In genomic region chr14:121785394-121785793, GRCm38 (mm10) we compare ENCODE assay signal across 31 mouse cellular contexts.
"Had no signal": no experiment of that assay in that cellular context is flagged by ENCODE, and none has a peak within 500 bp of the region (broad histone marks: within the 10 kb centered on the region; RNA-seq: fewer than 3 reads in every experiment).

No protein-coding gene starts in this region.

- H3K36me3 ChIP-seq: limb, embryonic 10.5 days; limb, embryonic 12.5 days; limb, embryonic 13.5 days; limb, embryonic 15.5 days; liver, embryonic 12.5 days; liver, embryonic 13.5 days; liver, embryonic 15.5 days; lung, embryonic 15.5 days; midbrain, embryonic 10.5 days; midbrain, embryonic 12.5 days; midbrain, embryonic 13.5 days; midbrain, embryonic 15.5 days had no signal

- H3K9ac ChIP-seq: limb, embryonic 12.5 days; limb, embryonic 13.5 days; limb, embryonic 15.5 days; liver, embryonic 12.5 days; liver, embryonic 13.5 days; liver, embryonic 14.5 days; liver, embryonic 15.5 days; liver, postnatal 0 days; lung, embryonic 14.5 days; lung, embryonic 15.5 days; midbrain, embryonic 12.5 days; midbrain, embryonic 13.5 days; midbrain, embryonic 15.5 days had no signal

- H3K27ac ChIP-seq: limb, embryonic 10.5 days; limb, embryonic 12.5 days; limb, embryonic 13.5 days; limb, embryonic 15.5 days; liver, embryonic 12.5 days; liver, embryonic 13.5 days; liver, embryonic 14.5 days; liver, embryonic 15.5 days; lung, embryonic 15.5 days; macrophage; midbrain, embryonic 10.5 days; midbrain, embryonic 12.5 days; midbrain, embryonic 13.5 days; midbrain, embryonic 15.5 days had no signal

- H3K27me3 ChIP-seq: limb, embryonic 15.5 days; liver, embryonic 12.5 days; liver, embryonic 13.5 days; liver, embryonic 15.5 days; lung, embryonic 15.5 days; midbrain, embryonic 12.5 days; midbrain, embryonic 13.5 days; midbrain, embryonic 15.5 days had no signal

- H3K4me1 ChIP-seq: megakaryocyte, embryonic 14.5 days; midbrain, embryonic 12.5 days; midbrain, embryonic 13.5 days; midbrain, embryonic 15.5 days had no signal

- DNase-seq: left cerebral cortex, postnatal 4 days; liver; liver, embryonic 13.5 days; liver, postnatal 0 days; lung, adult 18-20 months; lung, adult 2 months; lung, embryonic 14.5 days; lung, postnatal 10 days; lung, postnatal 14 days; lung, postnatal 36 days; lung, postnatal 4 days; midbrain, embryonic 14.5 days had no signal

- ATAC-seq: liver, embryonic 12.5 days; liver, postnatal 0 days; lung, postnatal 0 days; midbrain, embryonic 13.5 days; midbrain, embryonic 15.5 days; midbrain, embryonic 16.5 days had no signal

- H3K4me2 ChIP-seq: limb, embryonic 12.5 days; limb, embryonic 13.5 days; limb, embryonic 15.5 days; liver, embryonic 11.5 days; liver, embryonic 12.5 days; liver, embryonic 13.5 days; liver, embryonic 15.5 days; lung, embryonic 14.5 days; lung, embryonic 15.5 days; midbrain, embryonic 11.5 days; midbrain, embryonic 12.5 days; midbrain, embryonic 13.5 days; midbrain, embryonic 15.5 days had no signal

- H3K4me3 ChIP-seq: limb, embryonic 10.5 days; limb, embryonic 12.5 days; limb, embryonic 13.5 days; limb, embryonic 15.5 days; liver, embryonic 12.5 days; liver, embryonic 13.5 days; liver, embryonic 15.5 days; lung, embryonic 15.5 days; megakaryocyte, embryonic 14.5 days; midbrain, embryonic 10.5 days; midbrain, embryonic 12.5 days; midbrain, embryonic 13.5 days; midbrain, embryonic 15.5 days; myocyte had no signal

- H3K9me3 ChIP-seq: limb, embryonic 10.5 days; limb, embryonic 12.5 days; limb, embryonic 13.5 days; limb, embryonic 15.5 days; liver, embryonic 12.5 days; liver, embryonic 13.5 days; liver, embryonic 15.5 days; lung, embryonic 15.5 days; megakaryocyte, embryonic 14.5 days; midbrain, embryonic 10.5 days; midbrain, embryonic 12.5 days; midbrain, embryonic 13.5 days; midbrain, embryonic 15.5 days had no signal
